Mouse (Mus musculus) CH12.LX (cell line): ENCODE results near the gene Fthl17f.
"Not testable (repeated sequence)": the region's sequence is repeated elsewhere in the genome, so short reads cannot be mapped to it uniquely, and the experiment has no call there.

Experiments used
- CHD2 ChIP-seq: IDR thresholded peaks from 2 replicates; pipeline ENCODE4 v1.6.1; 2011; ENCODE audit warnings: low read length, improper control_type of control experiment
- CTCF ChIP-seq, 2 experiments: IDR thresholded peaks in 1 of 2; conservative IDR thresholded peaks in 1 of 2; 2 replicates each; pipeline ENCODE4 v1.5.1; 2011 to 2012; ENCODE audit warnings: low read depth in 2 of 2, low read length in 2 of 2, improper control_type of control experiment in 1 of 2, inconsistent platforms in 1 of 2, mild to moderate bottlenecking in 1 of 2, moderate library complexity in 1 of 2
- IRF4 ChIP-seq: IDR thresholded peaks from 2 replicates; pipeline ENCODE4 v1.6.1; 2014; ENCODE audit warnings: low read depth, mild to moderate bottlenecking, inconsistent platforms, low read length, improper control_type of control experiment
- MAX ChIP-seq: IDR thresholded peaks from 2 replicates; pipeline ENCODE4 v1.6.1; 2011; ENCODE audit warnings: low read length, improper control_type of control experiment
- MXI1 ChIP-seq: IDR thresholded peaks from 2 replicates; pipeline ENCODE4 v1.6.1; 2011; ENCODE audit warnings: mild to moderate bottlenecking, low read depth, low read length, improper control_type of control experiment
- POLR2A ChIP-seq: IDR thresholded peaks from 2 replicates; pipeline ENCODE4 v1.6.1; 2011; ENCODE audit warnings: low read depth, mild to moderate bottlenecking, improper control_type of control experiment, low read length
- RCOR1 ChIP-seq: conservative IDR thresholded peaks from 2 replicates; pipeline ENCODE4 v1.6.1; 2012; ENCODE audit warnings: low read depth, mild to moderate bottlenecking, inconsistent platforms, low read length, improper control_type of control experiment
- TCF12 ChIP-seq: IDR thresholded peaks from 2 replicates; pipeline ENCODE4 v1.6.1; 2014; ENCODE audit warnings: low read depth, mild to moderate bottlenecking, inconsistent platforms, low read length, improper control_type of control experiment

DNA sequence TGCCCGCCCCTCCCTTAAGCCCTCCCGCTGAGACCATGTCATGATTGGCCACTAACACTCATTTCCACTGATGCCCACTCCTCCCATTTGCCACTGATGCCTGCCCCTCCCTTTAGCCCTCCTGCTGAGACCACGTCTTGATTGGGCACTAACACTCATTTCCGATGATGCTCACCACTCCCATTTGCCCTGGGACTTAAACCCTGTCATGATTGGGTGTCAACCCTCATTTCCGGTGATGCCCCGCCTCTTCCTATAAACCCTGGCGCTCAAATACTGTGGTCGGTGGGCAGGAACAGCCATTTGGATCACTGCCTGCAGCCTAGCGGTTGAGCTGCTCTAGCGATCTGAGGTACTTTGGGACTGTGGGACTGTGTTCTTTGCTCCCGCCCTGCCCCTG lies at the start of gene Fthl17f:
- TF ChIP-seq CTCF (conservative IDR thresholded peaks at IDR 0.05 in 1 of 2, IDR thresholded peaks at IDR 0.05 in 1 of 2; ENCODE audit: low read depth in 2 of 2, low read length in 2 of 2); MAX; CHD2; RCOR1; MXI1; IRF4; POLR2A; TCF12: not testable (repeated sequence)
